Mouse (Mus musculus) lung, postnatal 36 days (tissue): ENCODE data around the gene Unc93a2.
"Not testable (repeated sequence)": the region's sequence is repeated elsewhere in the genome, so short reads cannot be mapped to it uniquely, and the experiment has no call there.

ENCODE experiments used
- DNase-seq: peaks from one replicate; pipeline ENCODE4 v3.0.0; 2022; ENCODE audit warnings: mixed read lengths

The Unc93a2 gene

GRCm38 (mm10) chr17:7369401-7369800 lies 15.9 kb downstream of the Unc93a2 start:
- not testable (repeated sequence) for DNase-seq

GRCm38 (mm10) chr17:7366676-7367374 lies 18.4 kb downstream of the Unc93a2 start:
- not testable (repeated sequence) for DNase-seq

- not testable (repeated sequence) for DNase-seq
Observed at GRCm38 (mm10) chr17:7366265-7366664, 19.0 kb downstream of the Unc93a2 start.

DNA sequence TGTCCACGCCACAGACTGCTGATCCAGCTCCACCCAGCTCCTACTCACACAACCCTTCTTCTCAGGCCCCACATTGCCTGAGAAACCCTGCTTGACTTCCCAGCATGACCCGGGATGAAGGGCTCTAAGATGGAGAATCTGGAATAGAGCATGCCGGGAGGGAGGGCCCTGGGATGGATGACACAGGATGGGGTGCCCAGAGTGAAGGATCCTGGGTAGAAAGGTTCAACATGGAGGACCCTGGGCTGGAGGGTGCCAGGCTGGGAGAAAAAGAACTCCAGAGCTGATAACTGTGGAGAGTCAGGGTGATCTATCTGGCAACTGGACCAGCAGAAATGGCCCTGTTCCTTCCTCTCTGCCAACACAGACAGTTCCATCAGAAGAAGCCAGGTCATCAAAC lies 19.6 kb downstream of the Unc93a2 start:
- not testable (repeated sequence) for DNase-seq

GRCm38 (mm10) chr17:7360749-7361465 lies 24.4 kb downstream of the Unc93a2 start:
- DNase-seq: not testable (repeated sequence)

DNA sequence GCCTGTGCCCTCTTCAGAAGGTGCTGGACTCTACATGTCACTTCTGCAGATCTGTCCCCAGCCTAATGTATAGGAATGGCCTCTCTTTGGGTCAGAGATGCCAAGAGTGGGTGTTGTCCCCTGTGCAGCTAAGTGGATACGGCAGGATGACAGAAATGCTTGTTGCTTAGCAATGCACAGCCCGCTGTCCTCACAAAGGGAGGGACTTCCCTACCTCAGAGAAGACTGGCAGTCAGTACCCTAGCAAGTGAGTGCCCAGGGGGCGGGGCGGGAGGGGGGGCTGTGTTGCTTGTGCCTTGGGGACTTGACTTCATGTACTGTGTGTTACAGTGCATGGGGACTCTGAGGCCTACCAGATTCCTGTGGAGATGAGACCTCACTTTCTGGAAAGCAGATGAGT lies 25.5 kb downstream of the Unc93a2 start:
- not testable (repeated sequence) for DNase-seq

DNA sequence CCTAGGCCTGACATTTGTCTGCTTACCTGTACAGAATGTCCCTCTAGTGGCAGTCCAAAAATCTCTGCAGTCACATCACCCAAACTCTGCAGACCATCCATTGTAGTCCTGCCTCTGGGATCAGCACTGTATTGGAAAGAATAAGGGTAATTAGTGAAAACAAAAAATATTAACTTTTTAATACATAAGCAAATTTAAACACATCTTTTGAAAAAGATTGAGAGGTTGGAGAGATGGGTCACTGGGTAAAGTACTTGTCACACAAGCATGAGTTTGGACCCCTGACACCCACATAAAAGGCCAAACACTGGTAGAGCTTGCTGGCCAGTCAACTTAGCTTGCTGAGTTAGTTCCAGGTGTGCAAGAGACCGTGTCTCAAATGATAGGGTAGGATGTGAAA lies 32.7 kb downstream of the Unc93a2 start, which contains the start of gene Ttll2:
Gene Ttll2, minus strand, starts transcription at position 101 of the 400 bp plus-strand sequence.
- DNase-seq: not testable (repeated sequence)

DNA sequence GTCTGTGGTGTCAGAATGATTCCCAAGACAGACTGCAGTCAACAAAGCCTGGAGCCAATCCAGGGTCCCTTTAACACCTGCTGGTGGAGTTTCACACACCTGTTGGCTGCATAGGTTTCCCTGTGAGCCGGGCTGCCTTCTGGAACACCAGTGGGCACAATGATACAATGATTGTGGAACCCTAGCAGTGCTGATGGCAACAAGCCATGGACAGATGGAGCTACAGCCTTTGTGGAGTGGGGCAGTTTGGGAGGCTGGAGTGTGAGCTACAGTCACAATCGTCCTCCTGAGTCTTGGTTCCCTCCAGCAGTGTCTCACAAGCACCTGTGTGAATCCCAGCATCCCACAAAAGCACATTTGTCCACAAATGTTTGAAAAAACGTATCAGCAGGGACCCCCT lies 36.5 kb downstream of the Unc93a2 start:
- not testable (repeated sequence) for DNase-seq

DNA sequence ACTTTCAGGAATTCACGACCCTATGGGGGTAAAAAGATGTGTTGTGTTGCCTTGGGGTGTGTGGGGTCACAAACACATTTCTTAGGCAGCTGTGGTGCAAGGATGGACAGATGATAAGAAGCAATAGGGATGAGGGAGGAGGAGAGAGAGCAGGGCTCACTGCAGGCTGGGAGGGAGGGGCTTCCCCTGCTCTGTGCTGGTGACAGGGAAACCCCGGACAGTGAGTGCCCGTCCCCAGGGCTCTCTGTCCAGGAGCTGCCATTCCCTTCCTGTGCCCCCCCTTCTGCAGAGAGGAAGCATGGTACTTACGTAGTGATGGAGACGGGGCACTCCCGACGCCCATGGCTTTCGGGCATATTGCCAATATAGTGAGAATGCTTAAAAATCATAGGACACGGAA lies 47.9 kb downstream of the Unc93a2 start:
- DNase-seq: not testable (repeated sequence)

GRCm38 (mm10) chr17:7332745-7333144 lies 52.5 kb downstream of the Unc93a2 start:
- not testable (repeated sequence) for DNase-seq

DNA sequence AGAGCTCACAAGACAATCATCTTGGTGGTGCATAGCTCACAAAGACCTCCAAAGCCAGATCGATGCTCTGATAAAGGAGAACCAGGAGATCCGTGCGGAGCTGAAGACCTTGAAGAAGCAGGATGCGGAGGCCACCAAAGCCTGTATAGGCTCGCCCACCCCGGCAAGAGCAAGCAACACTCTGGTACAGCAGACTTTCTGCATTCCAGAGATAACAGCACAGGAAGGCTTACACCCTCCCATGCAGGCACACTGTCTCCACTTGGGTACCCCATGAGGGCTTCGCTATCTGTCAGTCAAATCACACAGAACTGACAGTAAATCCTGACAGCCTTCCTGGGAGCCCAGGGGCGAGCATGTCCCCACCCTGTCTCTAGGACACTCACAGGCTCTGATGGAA lies 58.8 kb downstream of the Unc93a2 start:
- DNase-seq: not testable (repeated sequence)

- DNase-seq: not testable (repeated sequence)
Observed at GRCm38 (mm10) chr17:7324346-7324745, 60.9 kb downstream of the Unc93a2 start, which contains the start of gene Tcp10a. TSS of gene Tcp10a (plus strand) at chr17:7324646.

- not testable (repeated sequence) for DNase-seq
Observed at GRCm38 (mm10) chr17:7319789-7320188, 65.5 kb downstream of the Unc93a2 start.

DNA sequence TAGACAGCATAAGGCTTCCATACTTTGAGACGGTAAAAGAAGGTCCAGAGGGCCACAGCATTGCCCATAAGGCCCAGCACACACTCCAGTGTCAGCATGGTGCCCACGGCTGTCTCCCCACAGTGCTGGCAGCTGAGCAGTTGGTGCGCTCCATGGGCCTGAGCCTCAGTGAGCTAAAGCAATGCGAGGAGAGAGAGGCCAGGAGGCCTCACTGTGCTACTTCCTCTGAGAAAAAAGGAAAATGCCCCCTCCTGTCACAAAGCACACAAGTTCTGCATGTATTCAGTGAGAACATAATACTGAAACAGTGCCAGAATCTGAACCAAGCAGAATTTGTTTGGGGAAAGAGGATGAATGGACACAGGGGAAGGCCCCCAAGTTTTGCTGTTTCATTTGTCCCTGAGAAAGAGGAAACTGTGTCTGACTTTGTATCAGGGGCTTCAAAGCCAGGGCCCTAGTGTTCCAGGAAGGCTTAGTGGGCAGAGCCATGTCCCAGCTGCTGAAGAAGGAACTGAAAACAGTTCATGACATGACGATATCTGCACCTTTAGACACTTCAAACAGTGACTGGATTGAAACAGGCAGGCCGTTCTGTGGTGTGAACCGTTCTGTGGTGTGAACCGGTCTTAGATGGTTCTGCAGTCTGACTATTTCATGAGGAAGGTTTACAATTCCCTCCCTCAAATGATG lies 69.4 kb downstream of the Unc93a2 start:
- not testable (repeated sequence) for DNase-seq
